In genomic region chr4:83794315-83794922, GRCm38 (mm10) we compare ENCODE assay signal across 8 mouse cellular contexts.
A peak's percentile ranks its signal among the peaks of the same experiment; 100 is the strongest.
DNase-seq lines count a peak whose midpoint lies in the region; ATAC-seq lines count a peak whose summit lies in the region.

No protein-coding gene starts in this region.

- 0 out of 2 replicates have a peak, but pooled peaks have one; percentile 65 for ATAC-seq in lung, embryonic 16.5 days (ENCODE audit: low read depth)

- no peaks in the 10 kb centered on the region for H3K27me3 ChIP-seq in embryonic facial prominence, embryonic 10.5 days (replicated peaks; ENCODE audit: low read depth, poor library complexity, severe bottlenecking)
- no peaks in the 10 kb centered on the region for H3K27me3 ChIP-seq in lung, embryonic 16.5 days (ENCODE audit: control insufficient read depth, insufficient read depth, low read depth, low read length)

- H3K4me3 ChIP-seq in embryonic facial prominence, embryonic 10.5 days: no peak overlapping the region
- H3K4me3 ChIP-seq in lung, embryonic 16.5 days (ENCODE audit: low read length): no peak overlapping the region

- no peaks in the 10 kb centered on the region for H3K36me3 ChIP-seq in embryonic facial prominence, embryonic 10.5 days (replicated peaks)
- no peaks in the 10 kb centered on the region for H3K36me3 ChIP-seq in lung, embryonic 16.5 days (ENCODE audit: control insufficient read depth, insufficient read depth, low read length)

- WGBS in embryonic facial prominence, embryonic 10.5 days: 24% methylated on average over 9 of the region's 9 CpGs
- 19% methylated on average over 9 of the region's 9 CpGs for WGBS in lung, embryonic 16.5 days

- DNase-seq in CD4-positive helper T cell, adult 2 months (ENCODE audit: low read depth, low spot score): peak; percentile 9
- peak; percentile 74 for DNase-seq in ZHBTc4 (ENCODE audit: low read depth, low spot score)
- peak; percentile 68 for DNase-seq in embryonic facial prominence, embryonic 10.5 days (ENCODE audit: low spot score)
- peak; percentile 57 to 71 for DNase-seq in heart, postnatal 10 days
- DNase-seq in kidney, postnatal 36 days: peak; percentile 42 to 69
- peak; percentile 83 for DNase-seq in retina, embryonic 14.5 days (ENCODE audit: low spot score)
- no peak for DNase-seq in spleen, postnatal 36 days (ENCODE audit: low spot score in 2 of 2)

- intact Hi-C loops in heart, postnatal 10 days (cut with DNase I): loop anchor here (10.0 kb wide), 2 partner anchors 220 to 880 kb away; partner anchors contain the start of gene Bnc2

- H3K4me2 ChIP-seq in lung, embryonic 16.5 days (ENCODE audit: low read depth, low read length): peak overlapping the region; percentile 17; the same call in 1 of the 2 replicates

- no peak overlapping the region for H3K9ac ChIP-seq in lung, embryonic 16.5 days (ENCODE audit: low read length)

- peak overlapping the region; percentile 65 for H3K27ac ChIP-seq in embryonic facial prominence, embryonic 10.5 days (replicated peaks)
- no peak overlapping the region for H3K27ac ChIP-seq in lung, embryonic 16.5 days (ENCODE audit: low read length)

- H3K4me1 ChIP-seq in embryonic facial prominence, embryonic 10.5 days: peaks cover 28% of the 10 kb centered on the region
- no peaks in the 10 kb centered on the region for H3K4me1 ChIP-seq in lung, embryonic 16.5 days (replicated peaks; ENCODE audit: control insufficient read depth, insufficient read depth, low read length)

- no peaks in the 10 kb centered on the region for H3K9me3 ChIP-seq in embryonic facial prominence, embryonic 10.5 days
- no peaks in the 10 kb centered on the region for H3K9me3 ChIP-seq in lung, embryonic 16.5 days (ENCODE audit: control insufficient read depth, low read length)

Comparison
In these comparisons a context has a peak if more than half of its experiments do, and no peak if none do; other contexts are left out.
1. DNase-seq: peak in CD4-positive helper T cell, adult 2 months (single experiment), ZHBTc4 (single experiment), embryonic facial prominence, embryonic 10.5 days (single experiment), heart, postnatal 10 days (2 of 2), kidney, postnatal 36 days (2 of 2) and retina, embryonic 14.5 days (single experiment); none in spleen, postnatal 36 days (0 of 2).